Mouse (Mus musculus): Measurements from ENCODE around the gene Rps6ka6. TPM values are rescaled to one million over a fixed set of nuclear protein-coding genes. Genes with fewer than 3 reads are reported as not detected.

Gene Rps6ka6
- polyA plus RNA-seq (2015; fragmentation: Nextera tagmentation; extraction: Ambion mirVana) = 3.7 and 4.4 TPM in 2 replicates

- Histone ChIP-seq H3K9me3 (replicated peaks; ENCODE audit: control insufficient read depth, low read length) (no peaks in the 10 kb centered on the region), H3K36me3 (ENCODE audit: control insufficient read depth, insufficient read depth) (no peaks in the 10 kb centered on the region), H3K9ac (ENCODE audit: low read depth, low read length) (no peak within 1 kb of the TSS), H3K4me1 (ENCODE audit: control insufficient read depth, low read depth, low read length) (no peaks in the 10 kb centered on the region), H3K4me2 (ENCODE audit: low read depth, low read length) (no peak within 1 kb of the TSS), H3K27ac (ENCODE audit: low read length) (no peak within 1 kb of the TSS), H3K4me3 (ENCODE audit: low read depth, low read length) (no peak within 1 kb of the TSS), H3K27me3 (ENCODE audit: control insufficient read depth, insufficient read depth, low read depth, low read length) (no peaks in the 10 kb centered on the region)
- no peak for ATAC-seq (ENCODE audit: low read depth)
- WGBS (ENCODE audit: insufficient replicate concordance) = 59% methylated on average over 10 of the region's 10 CpGs
These were observed at the start of gene Rps6ka6 for GRCm38 (mm10) chrX:111537859-111538258. Gene Rps6ka6 (minus strand): TSS chrX:111537959.

- H3K4me2 ChIP-seq (ENCODE audit: low read depth, low read length) = no peak overlapping the region
- H3K4me3 ChIP-seq (ENCODE audit: low read depth, low read length) = no peak overlapping the region
- H3K27me3 ChIP-seq (ENCODE audit: control insufficient read depth, insufficient read depth, low read depth, low read length) = no peaks in the 10 kb centered on the region
- no peaks in the 10 kb centered on the region for H3K9me3 ChIP-seq (replicated peaks; ENCODE audit: control insufficient read depth, low read length)
- H3K27ac ChIP-seq (ENCODE audit: low read length) = no peak overlapping the region
- no peaks in the 10 kb centered on the region for H3K4me1 ChIP-seq (ENCODE audit: control insufficient read depth, low read depth, low read length)
- no peak overlapping the region for H3K9ac ChIP-seq (ENCODE audit: low read depth, low read length)
- no peaks in the 10 kb centered on the region for H3K36me3 ChIP-seq (ENCODE audit: control insufficient read depth, insufficient read depth)
- no peak for ATAC-seq (ENCODE audit: low read depth)
- 67% methylated on average over 2 of the region's 2 CpGs for WGBS (ENCODE audit: insufficient replicate concordance)
These were observed 39.3 kb upstream of the Rps6ka6 start for GRCm38 (mm10) chrX:111577044-111577443.

DNA sequence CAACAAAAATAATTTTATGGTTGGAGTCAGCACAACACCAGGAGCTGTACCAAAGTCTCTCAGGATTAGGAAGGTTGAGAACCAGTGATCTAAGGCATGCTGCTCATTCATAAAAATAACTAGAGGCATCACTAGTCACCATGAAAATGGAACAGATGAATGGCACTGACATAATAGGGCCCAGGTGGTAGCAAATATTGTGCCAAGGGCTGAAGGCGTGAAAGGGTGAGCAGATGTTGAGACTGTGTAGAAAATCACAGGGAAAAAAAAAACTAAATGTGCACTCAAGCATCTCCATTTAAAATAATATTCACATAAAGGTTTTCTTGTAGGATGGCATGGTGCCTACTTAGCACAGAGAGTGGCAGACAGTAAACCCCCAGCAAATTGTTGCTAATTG, 19.6 kb downstream of the Rps6ka6 start:
- Histone ChIP-seq H3K4me2 (ENCODE audit: low read depth, low read length) (no peak overlapping the region), H3K27ac (ENCODE audit: low read length) (no peak overlapping the region), H3K4me1 (ENCODE audit: control insufficient read depth, low read depth, low read length) (no peaks in the 10 kb centered on the region), H3K9ac (ENCODE audit: low read depth, low read length) (no peak overlapping the region), H3K9me3 (replicated peaks; ENCODE audit: control insufficient read depth, low read length) (no peaks in the 10 kb centered on the region), H3K4me3 (ENCODE audit: low read depth, low read length) (no peak overlapping the region), H3K27me3 (ENCODE audit: control insufficient read depth, insufficient read depth, low read depth, low read length) (no peaks in the 10 kb centered on the region), H3K36me3 (ENCODE audit: control insufficient read depth, insufficient read depth) (no peaks in the 10 kb centered on the region)
- ATAC-seq (ENCODE audit: low read depth) = no peak
- 53% methylated on average over 1 of the region's 1 CpGs for WGBS (ENCODE audit: insufficient replicate concordance)

GRCm38 (mm10) chrX:111463565-111464093, 74.1 kb downstream of the Rps6ka6 start:
- Histone ChIP-seq H3K27ac (ENCODE audit: low read length) (no peak overlapping the region), H3K4me1 (ENCODE audit: control insufficient read depth, low read depth, low read length) (no peaks in the 10 kb centered on the region), H3K36me3 (ENCODE audit: control insufficient read depth, insufficient read depth) (no peaks in the 10 kb centered on the region), H3K9me3 (replicated peaks; ENCODE audit: control insufficient read depth, low read length) (no peaks in the 10 kb centered on the region), H3K4me2 (ENCODE audit: low read depth, low read length) (peak overlapping the region; percentile 72), H3K9ac (ENCODE audit: low read depth, low read length) (no peak overlapping the region), H3K4me3 (ENCODE audit: low read depth, low read length) (peak overlapping the region; percentile 62), H3K27me3 (ENCODE audit: control insufficient read depth, insufficient read depth, low read depth, low read length) (no peaks in the 10 kb centered on the region)
- ATAC-seq (ENCODE audit: low read depth) = no peak
- WGBS (ENCODE audit: insufficient replicate concordance) = 21% methylated on average over 12 of the region's 12 CpGs

- no peaks in the 10 kb centered on the region for H3K36me3 ChIP-seq (ENCODE audit: control insufficient read depth, insufficient read depth)
- H3K4me1 ChIP-seq (ENCODE audit: control insufficient read depth, low read depth, low read length) = no peaks in the 10 kb centered on the region
- ATAC-seq (ENCODE audit: low read depth) = peak; percentile 82
- peak overlapping the region; percentile 62 for H3K4me3 ChIP-seq (ENCODE audit: low read depth, low read length)
- H3K27ac ChIP-seq (ENCODE audit: low read length) = no peak overlapping the region
- no peaks in the 10 kb centered on the region for H3K27me3 ChIP-seq (ENCODE audit: control insufficient read depth, insufficient read depth, low read depth, low read length)
- H3K9ac ChIP-seq (ENCODE audit: low read depth, low read length) = peak overlapping the region; percentile 54
- 22% methylated on average over 27 of the region's 72 CpGs for WGBS (ENCODE audit: insufficient replicate concordance)
- H3K4me2 ChIP-seq (ENCODE audit: low read depth, low read length) = peak overlapping the region; percentile 72
- H3K9me3 ChIP-seq (replicated peaks; ENCODE audit: control insufficient read depth, low read length) = no peaks in the 10 kb centered on the region
These were observed 74.8 kb downstream of the Rps6ka6 start for GRCm38 (mm10) chrX:111462833-111463564.

- no peaks in the 10 kb centered on the region for H3K27me3 ChIP-seq (ENCODE audit: control insufficient read depth, insufficient read depth, low read depth, low read length)
- 27% methylated on average over 21 of the region's 21 CpGs for WGBS (ENCODE audit: insufficient replicate concordance)
- H3K4me2 ChIP-seq (ENCODE audit: low read depth, low read length) = peak overlapping the region; percentile 72
- H3K36me3 ChIP-seq (ENCODE audit: control insufficient read depth, insufficient read depth) = no peaks in the 10 kb centered on the region
- peak overlapping the region; percentile 62 for H3K4me3 ChIP-seq (ENCODE audit: low read depth, low read length)
- peak; percentile 28 for ATAC-seq (ENCODE audit: low read depth)
- no peak overlapping the region for H3K27ac ChIP-seq (ENCODE audit: low read length)
- peak overlapping the region; percentile 54 for H3K9ac ChIP-seq (ENCODE audit: low read depth, low read length)
- no peaks in the 10 kb centered on the region for H3K4me1 ChIP-seq (ENCODE audit: control insufficient read depth, low read depth, low read length)
- H3K9me3 ChIP-seq (replicated peaks; ENCODE audit: control insufficient read depth, low read length) = no peaks in the 10 kb centered on the region
These were observed 75.3 kb downstream of the Rps6ka6 start for GRCm38 (mm10) chrX:111462495-111462832.

DNA sequence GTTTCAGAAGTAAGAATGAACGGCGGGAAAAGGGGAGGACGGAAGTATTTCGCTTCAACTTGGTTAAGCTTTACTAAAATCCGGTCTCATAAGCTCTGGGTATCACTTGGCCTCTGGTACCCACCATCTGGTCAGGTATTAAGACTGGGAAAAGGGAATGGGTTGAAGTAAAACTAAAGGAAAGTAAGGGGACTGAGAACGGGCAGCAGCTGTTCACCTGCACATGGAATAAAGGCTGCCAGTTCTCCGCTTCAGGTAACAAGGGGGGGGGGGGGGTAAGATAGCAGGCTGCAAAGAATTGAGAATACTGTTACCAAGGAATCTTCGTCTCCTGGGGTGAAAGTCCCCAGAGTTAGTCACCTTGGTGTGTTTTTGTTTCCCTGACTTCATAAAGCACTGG, 75.7 kb downstream of the Rps6ka6 start:
- no peak overlapping the region for H3K27ac ChIP-seq (ENCODE audit: low read length)
- H3K4me2 ChIP-seq (ENCODE audit: low read depth, low read length) = peak overlapping the region; percentile 72
- 18% methylated on average over 8 of the region's 8 CpGs for WGBS (ENCODE audit: insufficient replicate concordance)
- no peaks in the 10 kb centered on the region for H3K4me1 ChIP-seq (ENCODE audit: control insufficient read depth, low read depth, low read length)
- no peaks in the 10 kb centered on the region for H3K9me3 ChIP-seq (replicated peaks; ENCODE audit: control insufficient read depth, low read length)
- no peaks in the 10 kb centered on the region for H3K36me3 ChIP-seq (ENCODE audit: control insufficient read depth, insufficient read depth)
- no peak for ATAC-seq (ENCODE audit: low read depth)
- no peaks in the 10 kb centered on the region for H3K27me3 ChIP-seq (ENCODE audit: control insufficient read depth, insufficient read depth, low read depth, low read length)
- H3K4me3 ChIP-seq (ENCODE audit: low read depth, low read length) = peak overlapping the region; percentile 62
- H3K9ac ChIP-seq (ENCODE audit: low read depth, low read length) = peak overlapping the region; percentile 54; the same call in 1 of the 2 replicates

DNA sequence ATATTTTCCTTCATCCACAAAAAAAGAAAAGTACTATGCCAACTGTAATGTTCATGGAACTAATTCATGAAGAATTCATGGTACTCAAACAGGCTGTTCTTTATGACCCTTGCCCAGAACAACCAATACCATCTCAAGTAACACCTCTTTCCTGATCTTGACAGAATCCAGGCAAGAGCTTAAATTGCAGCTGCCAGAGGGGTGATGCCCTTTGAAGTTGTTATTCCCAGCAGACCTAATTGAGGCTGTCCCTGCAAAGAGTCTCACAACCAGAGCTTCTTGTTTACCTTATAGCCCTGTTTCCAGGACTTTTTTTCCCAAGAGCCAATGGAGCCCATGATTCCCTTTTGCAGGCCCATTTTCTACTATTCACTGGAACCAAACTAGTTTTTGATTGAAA, 77.6 kb downstream of the Rps6ka6 start:
- Histone ChIP-seq H3K9ac (ENCODE audit: low read depth, low read length) (no peak overlapping the region), H3K9me3 (replicated peaks; ENCODE audit: control insufficient read depth, low read length) (no peaks in the 10 kb centered on the region), H3K27me3 (ENCODE audit: control insufficient read depth, insufficient read depth, low read depth, low read length) (no peaks in the 10 kb centered on the region), H3K4me1 (ENCODE audit: control insufficient read depth, low read depth, low read length) (no peaks in the 10 kb centered on the region), H3K4me3 (ENCODE audit: low read depth, low read length) (no peak overlapping the region), H3K27ac (ENCODE audit: low read length) (no peak overlapping the region), H3K4me2 (ENCODE audit: low read depth, low read length) (no peak overlapping the region), H3K36me3 (ENCODE audit: control insufficient read depth, insufficient read depth) (no peaks in the 10 kb centered on the region)
- no peak for ATAC-seq (ENCODE audit: low read depth)

GRCm38 (mm10) chrX:111436571-111436970, 101.2 kb downstream of the Rps6ka6 start:
- no peaks in the 10 kb centered on the region for H3K4me1 ChIP-seq (ENCODE audit: control insufficient read depth, low read depth, low read length)

More at GRCm38 (mm10) chrX:111436571-111436970, 101.2 kb downstream of the Rps6ka6 start:
- H3K27me3 ChIP-seq (ENCODE audit: control insufficient read depth, insufficient read depth, low read depth, low read length) = no peaks in the 10 kb centered on the region
- H3K4me2 ChIP-seq (ENCODE audit: low read depth, low read length) = no peak overlapping the region
- H3K36me3 ChIP-seq (ENCODE audit: control insufficient read depth, insufficient read depth) = no peaks in the 10 kb centered on the region
- H3K27ac ChIP-seq (ENCODE audit: low read length) = no peak overlapping the region
- no peak overlapping the region for H3K4me3 ChIP-seq (ENCODE audit: low read depth, low read length)
- no peak overlapping the region for H3K9ac ChIP-seq (ENCODE audit: low read depth, low read length)
- no peak for ATAC-seq (ENCODE audit: low read depth)
- no peaks in the 10 kb centered on the region for H3K9me3 ChIP-seq (replicated peaks; ENCODE audit: control insufficient read depth, low read length)

All from liver, embryonic 16.5 days (tissue).